Mouse (Mus musculus) 3134 (cell line): Measurements from ENCODE around the gene Zyx.

ENCODE experiments used
- DNase-seq: peaks from one replicate; pipeline ENCODE4 v3.0.0-alpha.2; 2011; ENCODE audit warnings: low spot score; ENCODE audit not compliant: insufficient read length; ENCODE audit errors: extremely low read depth

The Zyx gene

DNA sequence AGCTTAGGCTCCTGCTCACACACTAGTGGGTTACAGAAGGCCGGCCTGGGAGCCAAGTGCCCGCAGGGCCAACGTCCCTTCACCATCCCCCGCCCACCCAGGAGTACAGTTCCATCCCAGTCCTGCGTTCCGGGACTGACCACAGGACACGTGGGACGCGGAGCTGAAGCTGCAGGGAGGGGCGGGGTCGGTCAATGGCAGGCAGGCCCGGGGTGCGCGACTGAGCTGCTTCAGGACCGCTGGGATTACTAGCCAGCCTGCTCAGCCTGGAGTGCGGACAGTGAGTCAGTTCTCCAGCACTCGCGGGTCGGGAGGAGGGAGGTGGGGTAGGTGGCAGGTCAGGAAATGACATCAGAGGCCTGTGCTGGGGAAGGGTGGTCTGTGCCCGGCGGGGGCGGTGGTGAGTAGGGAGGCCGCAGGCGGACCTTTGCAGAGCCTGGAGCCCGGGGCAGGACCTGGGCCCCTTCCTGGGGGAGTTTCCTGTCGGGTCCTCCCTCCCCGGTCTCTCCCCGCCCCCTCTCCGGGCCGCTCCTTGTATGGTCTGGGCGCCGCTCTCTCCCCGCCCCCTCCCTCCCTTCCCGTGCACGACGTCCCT, at the start of gene Zyx:
Gene Zyx (plus strand): TSS at position 205 of the 595 bp plus-strand sequence.
- peak; percentile 98 for DNase-seq

- DNase-seq = no peak
Measured at GRCm38 (mm10) chr6:42309816-42310378, 39.5 kb upstream of the Zyx start.

GRCm38 (mm10) chr6:42310427-42311053, 38.9 kb upstream of the Zyx start:
- DNase-seq = no peak

DNA sequence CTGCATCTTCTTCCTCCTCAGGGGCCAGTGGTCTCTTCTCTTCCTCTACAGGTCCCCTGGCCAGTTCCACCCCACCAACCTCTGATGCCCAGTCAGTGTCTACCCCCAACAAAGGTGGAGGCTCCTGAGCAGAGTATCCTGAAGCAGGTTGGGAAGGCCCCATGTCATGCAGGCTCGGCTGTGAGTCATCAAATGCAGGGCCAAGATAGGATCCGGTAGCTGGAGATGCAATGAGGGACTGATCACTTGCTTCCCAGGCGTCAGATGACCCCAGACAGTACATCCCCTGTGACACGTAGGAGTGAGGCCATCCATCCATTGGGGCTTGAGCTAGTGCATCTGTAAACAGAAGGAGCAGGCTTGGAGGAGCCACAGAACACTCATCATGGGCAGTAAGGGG, 31.1 kb upstream of the Zyx start:
- no peak for DNase-seq

DNA sequence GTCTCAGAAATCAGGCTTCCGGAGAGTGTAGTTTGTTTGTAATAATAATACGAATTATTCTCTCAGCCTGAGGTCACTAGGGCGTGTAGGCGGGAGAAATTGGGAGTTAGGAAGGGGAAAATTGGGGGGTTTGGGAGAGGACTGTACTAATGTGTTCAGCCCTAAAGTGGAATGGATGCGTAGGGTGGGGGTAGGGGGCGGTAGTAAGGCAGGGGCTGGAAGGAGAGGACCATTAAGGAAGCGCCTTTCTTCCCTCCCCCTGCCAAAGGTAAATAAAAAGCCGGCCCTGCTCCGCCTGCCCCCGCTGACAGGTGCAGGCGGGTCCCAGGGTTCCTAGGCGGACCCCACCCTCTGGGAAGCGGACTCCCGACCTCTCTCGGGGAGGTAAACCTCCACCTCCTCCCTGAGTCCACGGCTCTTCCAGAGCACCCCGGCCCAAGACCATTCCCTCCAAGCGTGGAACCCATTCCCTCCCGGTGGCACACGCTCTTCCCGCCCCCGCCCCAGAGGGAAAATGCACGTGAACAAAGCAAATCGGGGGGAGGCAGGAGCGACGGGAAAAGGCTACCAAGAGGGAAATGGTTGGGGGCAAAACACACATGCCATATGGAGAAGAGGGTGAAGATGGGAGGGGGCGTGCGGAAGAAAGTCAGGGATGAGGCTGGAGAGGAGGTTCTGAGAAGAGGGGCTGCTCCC, 25.9 kb upstream of the Zyx start:
- DNase-seq = no peak

- DNase-seq = no peak
Measured at GRCm38 (mm10) chr6:42324067-42324481, 25.4 kb upstream of the Zyx start.

DNA sequence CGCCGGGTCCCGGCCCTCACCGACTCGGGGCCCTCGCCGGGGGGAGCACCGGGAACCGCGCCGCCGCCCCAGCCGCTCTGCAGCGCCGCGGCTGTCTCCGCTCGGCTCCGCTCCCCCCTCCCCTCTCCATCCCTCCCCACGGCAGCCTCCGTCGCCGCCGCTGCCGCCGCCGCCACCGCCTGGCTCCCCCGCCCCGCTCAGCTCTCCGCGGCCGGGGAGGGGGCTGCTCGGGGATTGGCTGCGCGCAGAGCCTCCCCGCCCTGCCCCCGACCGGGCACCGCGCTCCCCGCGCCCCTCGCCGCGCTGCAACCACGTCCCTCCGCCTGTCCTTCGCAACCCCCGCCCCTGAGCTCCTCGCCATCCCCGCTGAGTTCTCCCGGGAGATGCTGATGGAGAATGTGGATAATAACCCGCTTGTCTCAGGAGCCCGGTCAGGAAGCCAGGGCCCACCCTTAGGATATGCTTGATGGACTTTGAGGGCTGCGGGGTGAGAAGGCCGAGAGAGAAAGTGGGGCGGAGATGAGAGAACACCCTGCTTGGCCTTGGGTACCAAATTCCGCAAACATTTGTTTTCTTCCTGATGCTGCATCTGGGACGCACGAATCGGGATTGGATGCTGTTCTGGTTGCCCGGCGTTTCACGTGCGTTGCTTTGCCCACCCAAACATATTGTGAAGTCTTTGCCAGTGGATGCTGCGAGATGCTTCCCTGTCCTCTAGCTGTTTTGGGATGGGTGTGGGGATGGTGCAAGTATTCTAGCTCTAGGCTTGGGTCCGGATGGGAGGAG, 24.8 kb upstream of the Zyx start, which contains the start of gene Fam131b:
Gene Fam131b (minus strand): TSS at position 162 of the 786 bp plus-strand sequence.
- no peak for DNase-seq

GRCm38 (mm10) chr6:42325268-42325609, 24.2 kb upstream of the Zyx start:
- no peak for DNase-seq

DNA sequence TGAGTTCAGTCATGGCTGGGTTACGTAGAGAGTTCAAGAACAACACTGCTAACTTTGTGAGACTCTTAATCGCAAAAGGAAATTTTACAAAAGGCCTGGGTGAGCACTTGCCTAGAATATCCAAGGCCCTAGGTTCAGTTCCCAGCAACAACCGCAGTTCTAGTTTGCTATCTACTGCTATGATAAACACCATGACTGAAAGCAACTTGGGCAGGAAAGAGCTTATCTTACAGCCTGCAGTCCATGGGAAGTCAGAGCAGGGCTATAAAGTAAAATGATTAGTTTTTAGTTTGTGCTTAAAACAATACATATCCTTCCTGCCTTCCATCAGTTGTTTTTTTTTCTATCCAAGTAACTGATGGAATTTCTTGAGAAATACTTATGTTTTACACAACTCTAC, 22.9 kb upstream of the Zyx start:
- DNase-seq = no peak

GRCm38 (mm10) chr6:42328757-42329156, 20.7 kb upstream of the Zyx start:
- DNase-seq = no peak

GRCm38 (mm10) chr6:42330216-42330615, 19.2 kb upstream of the Zyx start:
- DNase-seq = no peak

- no peak for DNase-seq
Measured at GRCm38 (mm10) chr6:42330946-42331345, 18.5 kb upstream of the Zyx start.

DNA sequence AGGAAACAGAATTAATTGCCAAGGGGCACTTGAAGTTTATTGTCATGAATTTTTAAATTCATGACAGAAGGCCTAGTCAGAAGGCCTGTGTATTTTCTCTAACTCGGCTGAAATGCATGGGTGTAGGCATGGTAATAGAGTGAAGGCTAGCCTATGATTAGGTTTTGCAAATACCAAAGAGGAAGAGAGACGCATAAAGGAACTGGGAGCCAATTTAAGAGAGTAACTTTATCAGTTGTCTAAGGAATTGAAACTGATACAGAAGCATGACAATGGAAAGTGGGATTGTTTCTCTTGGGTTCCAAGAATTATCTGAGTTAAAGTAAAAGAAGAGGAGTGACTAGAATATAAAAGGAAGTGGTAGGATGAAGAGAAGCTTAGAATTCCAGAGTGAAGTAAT, 10.2 kb upstream of the Zyx start:
- DNase-seq = no peak

DNA sequence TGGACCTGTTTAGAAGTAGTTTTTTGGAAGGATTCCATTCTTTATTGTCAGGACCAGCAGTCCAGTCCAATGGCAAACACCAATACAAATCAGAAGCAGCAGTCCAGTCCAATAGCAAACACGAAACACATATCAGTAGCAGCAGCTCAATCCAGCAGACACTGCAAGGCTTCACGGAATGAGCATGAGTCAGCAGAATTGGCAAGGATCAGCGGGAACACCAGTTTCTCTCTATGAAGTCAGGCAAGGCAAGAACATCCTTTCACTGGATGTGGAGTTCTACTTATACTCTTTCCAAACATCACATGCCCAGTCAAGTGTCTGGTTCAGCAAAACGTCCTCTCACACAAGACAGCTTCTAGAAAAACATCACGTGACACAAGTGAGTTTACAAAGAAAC, 9.4 kb upstream of the Zyx start:
- peak; percentile 35 for DNase-seq

GRCm38 (mm10) chr6:42342171-42342570, 7.3 kb upstream of the Zyx start:
- no peak for DNase-seq

GRCm38 (mm10) chr6:42343361-42344120, 5.9 kb upstream of the Zyx start:
- no peak for DNase-seq

GRCm38 (mm10) chr6:42344255-42344654, 5.2 kb upstream of the Zyx start:
- DNase-seq = no peak

DNA sequence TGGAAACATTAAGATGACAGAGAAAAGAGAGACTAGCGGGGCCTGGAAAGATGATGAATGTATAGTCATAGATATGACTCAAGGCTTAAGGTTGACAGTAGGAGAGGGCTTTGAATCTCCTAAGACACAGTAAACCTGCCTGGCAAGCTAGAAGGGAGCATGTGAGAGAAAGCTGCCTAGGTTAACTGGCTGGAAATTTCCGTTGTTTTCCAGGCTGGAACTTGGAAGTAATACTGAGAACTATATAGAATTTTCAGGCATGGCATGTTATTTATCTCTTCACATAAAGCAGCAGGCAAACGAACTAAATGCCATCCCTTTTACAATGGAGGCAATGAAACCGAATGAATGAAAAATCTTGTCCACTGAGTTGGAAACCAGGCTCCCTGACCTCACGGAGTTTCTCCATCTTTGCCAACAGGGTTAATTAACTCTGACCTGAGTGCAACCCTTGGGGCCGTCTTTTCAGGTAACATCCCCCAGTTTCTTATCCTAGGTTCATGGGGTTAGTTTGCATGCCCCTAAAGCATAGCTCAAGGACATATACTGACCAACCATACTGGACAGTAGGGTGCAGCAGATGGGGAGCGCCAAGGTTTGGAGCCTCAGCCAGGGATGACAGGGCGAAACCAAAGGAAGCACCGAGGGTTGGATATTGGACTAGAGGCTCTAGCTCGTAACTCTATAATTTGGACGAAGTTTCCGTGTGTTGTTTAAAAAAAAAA, 987 bp upstream of the Zyx start:
- no peak for DNase-seq

DNA sequence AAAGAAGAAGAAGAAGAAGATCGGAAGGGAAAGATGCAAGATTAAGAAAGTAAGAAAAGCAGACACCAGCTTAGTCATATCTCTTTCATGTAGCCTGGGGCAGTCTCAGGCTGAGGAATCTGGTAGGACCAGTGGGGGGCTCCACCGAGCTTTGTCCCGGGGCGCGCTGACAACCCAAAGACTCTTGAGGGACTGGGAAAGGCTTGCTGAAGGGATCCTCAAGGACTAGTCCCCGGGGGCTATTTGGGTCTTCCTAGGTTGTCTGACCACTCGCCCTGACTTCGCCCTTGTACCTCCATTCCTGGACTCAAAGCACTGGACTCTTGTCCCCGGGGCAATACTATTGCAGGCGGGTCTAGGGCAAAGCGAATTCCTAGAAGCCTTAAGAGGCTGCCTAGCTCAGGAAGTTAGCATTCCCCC, 414 bp upstream of the Zyx start:
- no peak for DNase-seq
